Mouse (Mus musculus): ENCODE measurements around the gene 4930404H24Rik. TPM values are rescaled to one million over a fixed set of nuclear protein-coding genes. Genes with fewer than 3 reads are reported as not detected.

Gene 4930404H24Rik
- polyA plus RNA-seq, 1 experiment from 2014 or later, result not detected

GRCm38 (mm10) chr2:153481861-153482120, 10.8 kb upstream of the 4930404H24Rik start:
- H3K27ac ChIP-seq (replicated peaks), result no peak overlapping the region
- H3K27me3 ChIP-seq (ENCODE audit: control insufficient read depth, insufficient read depth, low read length), result no peaks in the 10 kb centered on the region
- H3K4me2 ChIP-seq (replicated peaks; ENCODE audit: low read depth), result no peak overlapping the region
- DNase-seq (ENCODE audit: low spot score) (no peak), ATAC-seq (ENCODE audit: low FRiP score, low TSS enrichment) (no peak)
- H3K36me3 ChIP-seq (ENCODE audit: control insufficient read depth, insufficient read depth, low read length), result no peaks in the 10 kb centered on the region
- H3K4me1 ChIP-seq (replicated peaks; ENCODE audit: control insufficient read depth, insufficient read depth), result no peaks in the 10 kb centered on the region
- no peak overlapping the region for H3K4me3 ChIP-seq (ENCODE audit: low read depth, low read length)
- TF ChIP-seq CTCF (IDR thresholded peaks at IDR 0.05; ENCODE audit: low read depth), result no peak
- H3K9ac ChIP-seq (ENCODE audit: low read length), result no peak overlapping the region
- 72% methylated on average over 2 of the region's 2 CpGs for WGBS
- H3K9me3 ChIP-seq (ENCODE audit: control insufficient read depth, low read length), result no peaks in the 10 kb centered on the region

GRCm38 (mm10) chr2:153483118-153483983, 9.2 kb upstream of the 4930404H24Rik start:
- ATAC-seq (ENCODE audit: low FRiP score, low TSS enrichment), result no peak
- no peaks in the 10 kb centered on the region for H3K9me3 ChIP-seq (ENCODE audit: control insufficient read depth, low read length)

GRCm38 (mm10) chr2:153484071-153484470, 8.5 kb upstream of the 4930404H24Rik start:
- DNase-seq (ENCODE audit: low spot score), result no peak
- no peak overlapping the region for H3K4me2 ChIP-seq (replicated peaks; ENCODE audit: low read depth)
- no peaks in the 10 kb centered on the region for H3K36me3 ChIP-seq (ENCODE audit: control insufficient read depth, insufficient read depth, low read length)
- H3K9me3 ChIP-seq (ENCODE audit: control insufficient read depth, low read length), result no peaks in the 10 kb centered on the region
- H3K4me3 ChIP-seq (ENCODE audit: low read depth, low read length), result no peak overlapping the region
- no peaks in the 10 kb centered on the region for H3K27me3 ChIP-seq (ENCODE audit: control insufficient read depth, insufficient read depth, low read length)
- 73% methylated on average over 4 of the region's 4 CpGs for WGBS
- TF ChIP-seq CTCF (IDR thresholded peaks at IDR 0.05; ENCODE audit: low read depth) (no peak), EP300 (optimal IDR thresholded peaks at IDR 0.05) (no peak)
- no peak for ATAC-seq (ENCODE audit: low FRiP score, low TSS enrichment)
- H3K27ac ChIP-seq (replicated peaks), result no peak overlapping the region
- H3K9ac ChIP-seq (ENCODE audit: low read length), result no peak overlapping the region
- no peaks in the 10 kb centered on the region for H3K4me1 ChIP-seq (replicated peaks; ENCODE audit: control insufficient read depth, insufficient read depth)

More at GRCm38 (mm10) chr2:153483118-153483983, 9.2 kb upstream of the 4930404H24Rik start:
- H3K27me3 ChIP-seq (ENCODE audit: control insufficient read depth, insufficient read depth, low read length), result no peaks in the 10 kb centered on the region
- H3K4me1 ChIP-seq (replicated peaks; ENCODE audit: control insufficient read depth, insufficient read depth), result no peaks in the 10 kb centered on the region
- DNase-seq (ENCODE audit: low spot score), result peak; percentile 64
- no peak overlapping the region; the same call in 1 of the 2 replicates for H3K9ac ChIP-seq (ENCODE audit: low read length)
- H3K36me3 ChIP-seq (ENCODE audit: control insufficient read depth, insufficient read depth, low read length), result no peaks in the 10 kb centered on the region
- no peak overlapping the region for H3K4me3 ChIP-seq (ENCODE audit: low read depth, low read length)
- 17% methylated on average over 20 of the region's 20 CpGs for WGBS
- no peak overlapping the region for H3K27ac ChIP-seq (replicated peaks)
- TF ChIP-seq CTCF (IDR thresholded peaks at IDR 0.05; ENCODE audit: low read depth) (no peak), EP300 (optimal IDR thresholded peaks at IDR 0.05) (no peak)
- H3K4me2 ChIP-seq (replicated peaks; ENCODE audit: low read depth), result peak overlapping the region; percentile 5; the same call in 1 of the 2 replicates

GRCm38 (mm10) chr2:153490116-153490515, 2.5 kb upstream of the 4930404H24Rik start:
- Histone ChIP-seq H3K9ac (ENCODE audit: low read length) (no peak overlapping the region), H3K4me1 (replicated peaks; ENCODE audit: control insufficient read depth, insufficient read depth) (no peaks in the 10 kb centered on the region; the same call in 1 of the 2 replicates), H3K4me2 (replicated peaks; ENCODE audit: low read depth) (no peak overlapping the region), H3K4me3 (ENCODE audit: low read depth, low read length) (no peak overlapping the region), H3K27ac (replicated peaks) (no peak overlapping the region), H3K9me3 (ENCODE audit: control insufficient read depth, low read length) (no peaks in the 10 kb centered on the region), H3K36me3 (ENCODE audit: control insufficient read depth, insufficient read depth, low read length) (no peaks in the 10 kb centered on the region), H3K27me3 (ENCODE audit: control insufficient read depth, insufficient read depth, low read length) (no peaks in the 10 kb centered on the region)
- ATAC-seq (ENCODE audit: low FRiP score, low TSS enrichment) (no peak), DNase-seq (ENCODE audit: low spot score) (no peak)
- WGBS, result 96% methylated on average over 1 of the region's 1 CpGs
- TF ChIP-seq EP300 (optimal IDR thresholded peaks at IDR 0.05), result no peak

- H3K27ac ChIP-seq (replicated peaks), result no peak overlapping the region
- no peaks in the 10 kb centered on the region for H3K9me3 ChIP-seq (ENCODE audit: control insufficient read depth, low read length)
- no peaks in the 10 kb centered on the region for H3K36me3 ChIP-seq (ENCODE audit: control insufficient read depth, insufficient read depth, low read length)
- WGBS, result 62% methylated on average over 5 of the region's 5 CpGs
- no peaks in the 10 kb centered on the region; the same call in 1 of the 2 replicates for H3K4me1 ChIP-seq (replicated peaks; ENCODE audit: control insufficient read depth, insufficient read depth)
- ATAC-seq (ENCODE audit: low FRiP score, low TSS enrichment) (no peak), DNase-seq (ENCODE audit: low spot score) (no peak)
- no peak overlapping the region for H3K4me3 ChIP-seq (ENCODE audit: low read depth, low read length)
- H3K9ac ChIP-seq (ENCODE audit: low read length), result no peak overlapping the region
- TF ChIP-seq CTCF (IDR thresholded peaks at IDR 0.05; ENCODE audit: low read depth) (no peak), EP300 (optimal IDR thresholded peaks at IDR 0.05) (no peak)
- H3K27me3 ChIP-seq (ENCODE audit: control insufficient read depth, insufficient read depth, low read length), result no peaks in the 10 kb centered on the region
- no peak overlapping the region for H3K4me2 ChIP-seq (replicated peaks; ENCODE audit: low read depth)
Observed at GRCm38 (mm10) chr2:153490940-153491339, 1.6 kb upstream of the 4930404H24Rik start.

GRCm38 (mm10) chr2:153491512-153492178, 945 bp upstream of the 4930404H24Rik start:
- TF ChIP-seq CTCF (IDR thresholded peaks at IDR 0.05; ENCODE audit: low read depth) (no peak), EP300 (optimal IDR thresholded peaks at IDR 0.05) (no peak)
- ATAC-seq (ENCODE audit: low FRiP score, low TSS enrichment) (0 out of 2 replicates have a peak, but pooled peaks have one; percentile 0), DNase-seq (ENCODE audit: low spot score) (no peak)
- Histone ChIP-seq H3K27me3 (ENCODE audit: control insufficient read depth, insufficient read depth, low read length) (no peaks in the 10 kb centered on the region), H3K4me1 (replicated peaks; ENCODE audit: control insufficient read depth, insufficient read depth) (no peaks in the 10 kb centered on the region; the same call in 1 of the 2 replicates), H3K36me3 (ENCODE audit: control insufficient read depth, insufficient read depth, low read length) (no peaks in the 10 kb centered on the region), H3K9me3 (ENCODE audit: control insufficient read depth, low read length) (no peaks in the 10 kb centered on the region), H3K9ac (ENCODE audit: low read length) (no peak overlapping the region; the same call in 1 of the 2 replicates), H3K4me2 (replicated peaks; ENCODE audit: low read depth) (peak overlapping the region; percentile 97), H3K4me3 (ENCODE audit: low read depth, low read length) (peak overlapping the region; percentile 61), H3K27ac (replicated peaks) (no peak overlapping the region)
- 24% methylated on average over 18 of the region's 18 CpGs for WGBS
